Mouse (Mus musculus) lung, postnatal 0 days (tissue): ENCODE measurements around the gene Slc17a8.

ENCODE experiments used
- CTCF ChIP-seq: IDR thresholded peaks from 2 replicates; pipeline ENCODE4 v1.5.1; 2016; ENCODE audit warnings: antibody characterized with exemption, mild to moderate bottlenecking
- EP300 ChIP-seq: IDR thresholded peaks from 2 replicates; pipeline ENCODE4 v1.6.1; 2016; ENCODE audit warnings: antibody characterized with exemption, mild to moderate bottlenecking, control low read depth

GRCm38 (mm10) chr10:89589877-89590276 is 31.2 kb downstream of the Slc17a8 start:
- no peak for TF ChIP-seq CTCF
- TF ChIP-seq EP300, result no peak
